Mouse (Mus musculus): ENCODE measurements around the gene Zc3h18. TPM values are rescaled to one million over a fixed set of nuclear protein-coding genes. Genes with fewer than 3 reads are reported as not detected.
A peak's percentile ranks its signal among the peaks of the same experiment; 100 is the strongest.

Zc3h18 gene
- total and polyA plus RNA-seq, 3 experiments: 30.2 to 122 (median 98.5) TPM

GRCm38 (mm10) chr8:122452154-122452553 is 75.7 kb downstream of the Zc3h18 start:
- Histone ChIP-seq H3K27me3 (ENCODE audit: control insufficient read depth in 1 of 2, insufficient read depth in 2 of 2, low read length in 2 of 2) (no peaks in the 10 kb centered on the region; a peak in 1 of 4 replicates), H3K36me3 (ENCODE audit: control insufficient read depth in 1 of 2, insufficient read depth in 2 of 2, low read length in 2 of 2) (peaks cover 0 to 2% of the 10 kb centered on the region in 2 experiments; a peak in 2 of 4 replicates), H3K27ac (ENCODE audit: control insufficient read depth, low read depth, low read length) (no peak overlapping the region), H3K9ac (ENCODE audit: control insufficient read depth, low read depth, low read length, poor library complexity, severe bottlenecking) (no peak overlapping the region), H3K79me2 (ENCODE audit: control insufficient read depth, insufficient read depth, low read length, poor library complexity) (no peaks in the 10 kb centered on the region), H3K4me3 (ENCODE audit: control insufficient read depth in 1 of 2, insufficient read depth in 1 of 2, low read depth in 2 of 2, low read length in 2 of 2) (no peak overlapping the region), H3K9me3 (replicated peaks; ENCODE audit: insufficient read depth, low read length) (no peaks in the 10 kb centered on the region), H3K4me1 (ENCODE audit: control insufficient read depth in 1 of 2, insufficient read depth in 2 of 2, low read length in 2 of 2) (peaks cover 9 to 18% of the 10 kb centered on the region in 2 experiments)
- no peak for DNase-seq (ENCODE audit: low read depth, low spot score)
- TF ChIP-seq POLR2A (IDR thresholded peaks at IDR 0.05; ENCODE audit: control insufficient read depth in 1 of 2, insufficient read depth in 1 of 2, low read depth in 1 of 2, low read length in 2 of 2, poor library complexity in 1 of 2) (no peak), CTCF (IDR thresholded peaks at IDR 0.05 in 2 of 3, conservative IDR thresholded peaks at IDR 0.05 in 1 of 3; ENCODE audit: control insufficient read depth in 1 of 3, insufficient read depth in 1 of 3, low read depth in 2 of 3, low read length in 3 of 3, poor library complexity in 1 of 3, severe bottlenecking in 1 of 3) (no peak), EP300 (IDR thresholded peaks at IDR 0.05; ENCODE audit: low read depth in 1 of 2, low read length in 2 of 2) (no peak), JUND (IDR thresholded peaks at IDR 0.05; ENCODE audit: low read depth, low read length) (no peak), GATA1 (IDR thresholded peaks at IDR 0.05; ENCODE audit: low read depth, low read length) (no peak)

GRCm38 (mm10) chr8:122454409-122454808 is 78.0 kb downstream of the Zc3h18 start:
- peak; percentile 71 for DNase-seq (ENCODE audit: low read depth, low spot score)
- no peak overlapping the region for H3K4me3 ChIP-seq (ENCODE audit: control insufficient read depth in 1 of 2, insufficient read depth in 1 of 2, low read depth in 2 of 2, low read length in 2 of 2)
- H3K27me3 ChIP-seq (ENCODE audit: control insufficient read depth in 1 of 2, insufficient read depth in 2 of 2, low read length in 2 of 2): no peaks in the 10 kb centered on the region; a peak in 1 of 4 replicates
- no peaks in the 10 kb centered on the region for H3K9me3 ChIP-seq (replicated peaks; ENCODE audit: insufficient read depth, low read length)
- H3K27ac ChIP-seq (ENCODE audit: control insufficient read depth, low read depth, low read length): no peak overlapping the region
- no peaks in the 10 kb centered on the region for H3K79me2 ChIP-seq (ENCODE audit: control insufficient read depth, insufficient read depth, low read length, poor library complexity)
- TF ChIP-seq GABPA (IDR thresholded peaks at IDR 0.05; ENCODE audit: low read depth, low read length) (no peak), MYB (IDR thresholded peaks at IDR 0.05; ENCODE audit: low read depth, low read length) (peak; percentile 84), GATA1 (IDR thresholded peaks at IDR 0.05; ENCODE audit: low read depth, low read length) (0 out of 2 replicates have a peak, but pooled peaks have one; percentile 10), EP300 (IDR thresholded peaks at IDR 0.05; ENCODE audit: low read depth in 1 of 2, low read length in 2 of 2) (peak; percentile 46 to 50; a peak in 3 of 4 replicates), USF1 (IDR thresholded peaks at IDR 0.05; ENCODE audit: low read depth, low read length) (no peak)
- H3K9ac ChIP-seq (ENCODE audit: control insufficient read depth, low read depth, low read length, poor library complexity, severe bottlenecking): no peak overlapping the region
- peaks cover 9 to 18% of the 10 kb centered on the region in 2 experiments for H3K4me1 ChIP-seq (ENCODE audit: control insufficient read depth in 1 of 2, insufficient read depth in 2 of 2, low read length in 2 of 2)
- H3K36me3 ChIP-seq (ENCODE audit: control insufficient read depth in 1 of 2, insufficient read depth in 2 of 2, low read length in 2 of 2): peaks cover 0 to 4% of the 10 kb centered on the region in 2 experiments; a peak in 2 of 4 replicates

- no peak overlapping the region for H3K27ac ChIP-seq (ENCODE audit: control insufficient read depth, low read depth, low read length)
- H3K4me1 ChIP-seq (ENCODE audit: control insufficient read depth in 1 of 2, insufficient read depth in 2 of 2, low read length in 2 of 2): peaks cover 10 to 35% of the 10 kb centered on the region in 2 experiments
- no peak for TF ChIP-seq TAL1 (IDR thresholded peaks at IDR 0.05; ENCODE audit: low read length)
- no peak for TF ChIP-seq E2F4 (IDR thresholded peaks at IDR 0.05; ENCODE audit: borderline replicate concordance, low read depth, low read length)
- TF ChIP-seq MYB (IDR thresholded peaks at IDR 0.05; ENCODE audit: low read depth, low read length): no peak
- no peak for TF ChIP-seq TCF12 (IDR thresholded peaks at IDR 0.05; ENCODE audit: low read depth, low read length)
- no peak for TF ChIP-seq GATA1 (IDR thresholded peaks at IDR 0.05; ENCODE audit: low read depth, low read length)
- no peak for TF ChIP-seq USF1 (IDR thresholded peaks at IDR 0.05; ENCODE audit: low read depth, low read length)
- TF ChIP-seq POLR2AphosphoS5 (IDR thresholded peaks at IDR 0.05; ENCODE audit: borderline replicate concordance, low read depth, low read length): no peak
- no peak for TF ChIP-seq NELFE (IDR thresholded peaks at IDR 0.05; ENCODE audit: low read depth, low read length)
- TF ChIP-seq CHD1 (IDR thresholded peaks at IDR 0.05; ENCODE audit: low read depth, low read length): no peak
- no peak for TF ChIP-seq ETS1 (IDR thresholded peaks at IDR 0.05; ENCODE audit: low read depth, low read length)
- no peak for TF ChIP-seq POLR2AphosphoS2 (IDR thresholded peaks at IDR 0.05; ENCODE audit: low read length)
- no peak for TF ChIP-seq ZKSCAN1 (IDR thresholded peaks at IDR 0.05; ENCODE audit: low read depth, low read length)
- TF ChIP-seq POLR2A (IDR thresholded peaks at IDR 0.05; ENCODE audit: control insufficient read depth in 1 of 2, insufficient read depth in 1 of 2, low read depth in 1 of 2, low read length in 2 of 2, poor library complexity in 1 of 2): no peak
- no peaks in the 10 kb centered on the region for H3K79me2 ChIP-seq (ENCODE audit: control insufficient read depth, insufficient read depth, low read length, poor library complexity)
- H3K27me3 ChIP-seq (ENCODE audit: control insufficient read depth in 1 of 2, insufficient read depth in 2 of 2, low read length in 2 of 2): no peaks in the 10 kb centered on the region; a peak in 1 of 4 replicates
- H3K9me3 ChIP-seq (replicated peaks; ENCODE audit: insufficient read depth, low read length): no peaks in the 10 kb centered on the region
- H3K9ac ChIP-seq (ENCODE audit: control insufficient read depth, low read depth, low read length, poor library complexity, severe bottlenecking): no peak overlapping the region
- no peak for DNase-seq (ENCODE audit: low read depth, low spot score)
- peaks cover 0 to 6% of the 10 kb centered on the region in 2 experiments; a peak in 2 of 4 replicates for H3K36me3 ChIP-seq (ENCODE audit: control insufficient read depth in 1 of 2, insufficient read depth in 2 of 2, low read length in 2 of 2)
- H3K4me3 ChIP-seq (ENCODE audit: control insufficient read depth in 1 of 2, insufficient read depth in 1 of 2, low read depth in 2 of 2, low read length in 2 of 2): no peak overlapping the region
These were observed 80.8 kb downstream of the Zc3h18 start for GRCm38 (mm10) chr8:122457171-122457570.

Measured in MEL (cell line).